Mouse (Mus musculus) WW6 (cell line): ENCODE measurements around the gene Eif3k.
A peak's percentile ranks its signal among the peaks of the same experiment; 100 is the strongest.

Source experiments
- DNase-seq: peaks from one replicate; pipeline ENCODE4 v3.0.0-alpha.2; 2013; ENCODE audit warnings: low read depth, low spot score

The Eif3k gene

DNA sequence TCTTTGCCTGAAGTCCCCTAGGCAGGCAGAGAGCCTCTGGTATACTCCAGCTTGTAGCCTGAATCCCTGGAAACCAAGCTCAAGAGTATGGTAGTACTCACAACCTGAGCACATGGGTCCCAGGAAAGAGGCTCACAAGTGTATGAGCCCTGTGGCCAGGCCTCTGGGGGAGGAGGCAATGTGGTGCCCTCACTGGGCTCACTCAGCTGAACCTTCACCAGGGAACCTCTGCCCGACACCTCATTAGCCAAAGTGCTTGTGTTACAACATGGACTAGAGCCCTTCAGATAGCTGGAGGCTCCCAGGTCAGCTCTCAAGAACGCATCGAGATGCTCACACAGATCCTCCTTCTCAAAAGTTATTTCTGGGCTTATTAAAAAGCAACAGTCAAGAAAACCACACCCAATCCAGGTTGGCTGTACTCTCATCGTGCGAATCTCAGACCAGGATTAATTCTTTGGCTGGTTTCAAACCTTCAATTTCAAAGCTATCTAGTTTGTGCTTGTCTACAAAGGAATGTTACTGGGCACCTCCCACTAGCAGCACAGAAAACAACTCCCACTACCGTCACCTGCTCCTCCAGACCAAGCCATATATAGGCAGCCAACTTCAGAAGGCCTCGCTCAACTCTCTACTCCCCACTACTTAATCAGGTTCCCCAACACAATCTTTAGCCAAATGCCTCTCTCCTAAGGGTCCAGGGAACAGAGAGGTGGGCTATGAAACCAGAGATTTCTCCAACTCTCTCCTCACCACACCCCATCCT, 42.1 kb downstream of the Eif3k start:
- DNase-seq, result no peak

DNA sequence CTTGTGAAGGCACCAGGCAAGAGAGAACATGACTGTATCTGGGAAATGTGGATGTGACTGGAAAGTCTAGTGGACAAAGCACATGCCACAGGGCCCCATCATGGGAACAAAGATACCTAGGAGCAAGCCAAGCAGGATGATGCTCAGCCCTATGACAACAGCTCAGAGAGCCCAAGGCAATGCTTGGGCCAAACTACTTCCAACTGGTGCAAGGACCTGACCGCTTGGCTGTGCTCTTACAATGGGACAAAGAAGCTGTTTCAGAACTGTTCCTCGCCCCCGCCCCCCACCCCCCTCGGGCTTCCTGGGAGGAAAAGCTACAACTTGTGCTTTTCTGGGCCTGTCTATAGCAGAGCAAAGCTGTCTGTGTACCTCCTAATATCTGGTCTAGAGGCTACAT, 43.0 kb downstream of the Eif3k start:
- DNase-seq, result no peak

DNA sequence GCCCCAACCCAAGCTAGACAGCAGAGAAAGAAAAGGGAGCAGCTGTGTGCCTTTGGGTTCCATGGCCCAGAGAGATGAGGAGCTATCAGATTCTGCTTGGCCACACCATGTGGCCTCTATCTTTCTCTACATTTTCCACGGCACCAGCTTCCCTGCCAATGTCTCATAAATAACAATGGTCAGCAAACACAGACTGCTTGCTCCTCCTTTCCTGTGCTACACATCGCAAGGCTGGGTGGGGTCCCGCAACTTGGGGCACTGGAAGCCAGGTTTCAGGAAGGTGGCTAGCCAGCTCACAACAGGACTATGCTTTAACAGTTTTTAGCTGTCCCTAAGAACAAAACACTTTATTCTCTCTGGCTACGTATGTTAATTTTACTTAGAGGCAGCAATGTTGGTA, 44.9 kb downstream of the Eif3k start:
- no peak for DNase-seq

DNA sequence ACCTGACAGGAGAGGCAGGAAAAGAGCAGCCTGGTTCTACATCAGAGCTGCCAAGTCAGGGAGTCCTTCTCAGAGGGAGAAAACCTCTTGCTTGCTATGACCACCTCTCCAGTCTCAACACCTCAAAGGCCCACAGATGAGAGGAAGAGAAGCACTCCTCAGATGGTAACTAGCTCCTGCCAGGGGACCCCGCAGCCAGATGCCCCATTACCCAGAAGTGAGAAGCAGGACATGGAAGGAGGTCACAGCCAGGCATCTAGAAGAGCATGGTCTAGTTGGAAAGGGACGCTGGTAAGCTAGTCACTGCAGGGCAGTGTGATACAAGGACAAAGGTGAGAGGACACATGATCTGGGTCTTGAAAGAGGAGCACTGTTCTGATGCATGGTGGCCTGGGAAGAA, 47.8 kb downstream of the Eif3k start:
- DNase-seq, result no peak

DNA sequence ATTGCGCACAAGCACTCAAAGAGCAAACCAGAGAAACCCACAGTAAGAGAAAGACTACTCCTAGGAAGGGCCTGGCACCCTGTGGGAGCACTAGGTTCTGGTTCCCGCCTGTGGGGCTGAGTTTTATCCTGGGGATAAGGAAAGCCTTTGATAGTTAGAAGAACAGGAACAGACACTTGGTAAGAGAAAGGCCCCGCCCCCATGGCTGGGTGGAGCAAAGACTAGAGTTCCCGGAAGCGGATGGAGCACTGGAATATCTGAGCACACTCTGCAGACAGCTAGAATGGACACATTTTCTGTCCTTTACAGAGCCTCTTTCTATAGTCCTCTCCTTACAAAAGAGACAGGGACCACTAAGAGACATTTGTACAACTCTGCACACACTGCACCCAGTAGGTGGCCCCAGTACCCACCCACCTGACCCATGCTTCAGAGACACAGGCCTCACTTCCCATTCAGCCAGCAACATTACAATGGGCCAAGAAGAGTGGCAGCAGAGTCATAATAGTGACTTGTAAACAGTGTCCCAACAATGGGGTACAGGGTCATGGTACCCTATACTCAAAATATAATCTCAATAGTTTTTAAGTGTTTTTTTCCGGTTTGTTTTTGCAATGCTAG, 49.1 kb downstream of the Eif3k start:
- DNase-seq, result peak; percentile 53

DNA sequence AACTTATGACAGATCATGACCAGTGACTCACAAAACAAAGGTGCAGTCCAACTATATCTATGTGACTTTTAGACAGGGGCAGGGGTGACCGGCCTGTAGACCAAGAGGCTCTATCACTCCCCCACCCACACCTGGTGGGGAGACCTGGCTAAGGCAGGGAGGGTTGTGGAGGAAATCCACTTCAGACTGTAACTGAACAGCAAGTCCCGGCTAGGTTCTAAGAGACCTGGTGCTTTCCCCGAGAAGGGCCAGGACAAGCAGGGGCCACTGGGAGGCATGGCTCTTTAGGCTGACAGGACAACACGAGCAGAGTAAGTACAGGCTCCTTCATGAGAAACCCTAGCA, 50.0 kb downstream of the Eif3k start:
- no peak for DNase-seq

DNA sequence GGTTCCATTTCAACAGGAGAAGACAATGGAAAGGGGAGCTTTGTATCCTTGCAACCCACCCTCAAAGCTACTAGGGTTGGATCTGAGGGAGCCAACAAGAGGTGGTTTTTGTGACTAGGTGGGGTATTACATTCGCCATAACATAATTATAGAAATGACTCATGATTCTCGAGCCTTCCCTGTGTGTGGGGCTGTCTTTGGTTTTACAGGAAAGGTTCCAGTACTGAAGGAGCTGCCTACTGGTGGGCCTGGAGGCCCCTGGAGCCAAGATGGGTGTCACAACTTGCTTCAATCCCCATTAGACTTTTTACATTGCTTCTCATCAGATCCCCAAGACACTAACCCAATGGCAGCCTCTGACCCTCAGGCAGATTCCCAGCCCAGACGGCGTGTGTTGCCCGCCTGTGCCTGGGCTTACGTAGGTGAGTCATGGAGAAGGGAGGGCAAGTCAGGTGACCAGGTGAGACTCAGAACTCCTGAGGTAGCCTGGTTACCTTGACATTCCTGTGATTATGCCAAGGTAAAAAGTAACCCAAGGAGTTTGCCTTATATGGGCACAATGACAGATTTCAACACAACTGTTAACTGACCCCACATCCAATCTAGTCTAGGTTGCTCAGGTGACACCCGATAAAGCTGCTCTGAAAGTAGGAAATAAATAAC, 50.5 kb downstream of the Eif3k start:
- DNase-seq, result no peak

DNA sequence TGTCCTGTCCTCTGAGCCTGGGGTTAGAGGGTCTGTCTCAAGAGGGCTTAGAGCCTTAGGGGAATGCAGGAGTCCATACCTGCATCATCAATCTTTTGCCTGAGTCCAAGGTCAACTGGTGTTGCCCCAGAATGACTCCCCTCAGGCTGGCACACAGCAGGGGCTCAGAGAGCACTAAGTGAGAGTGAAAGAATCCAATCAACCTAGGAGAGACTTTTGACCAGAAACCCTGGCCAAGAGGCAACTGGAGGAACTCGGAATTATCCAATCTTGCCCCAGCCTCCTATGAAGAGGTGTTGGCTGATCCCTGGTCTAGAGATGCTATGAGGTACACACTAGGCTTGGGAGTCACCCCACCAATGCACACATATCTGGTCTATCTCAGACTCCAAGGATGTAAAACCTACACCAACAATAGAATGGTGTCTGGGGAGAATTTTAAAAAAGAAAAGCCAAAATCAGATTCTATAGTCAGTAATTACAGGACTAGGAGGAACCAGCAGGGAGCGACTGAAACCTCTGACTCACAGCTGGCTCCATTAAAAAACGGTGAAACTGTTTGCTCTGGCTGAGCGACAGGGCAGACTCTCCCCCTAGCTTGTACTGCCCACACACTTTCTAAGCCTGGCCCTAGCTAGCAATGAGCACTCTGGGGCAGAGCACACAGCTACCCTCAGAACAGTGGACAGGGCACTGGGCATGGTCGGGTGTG, 51.2 kb downstream of the Eif3k start:
- DNase-seq, result no peak

DNA sequence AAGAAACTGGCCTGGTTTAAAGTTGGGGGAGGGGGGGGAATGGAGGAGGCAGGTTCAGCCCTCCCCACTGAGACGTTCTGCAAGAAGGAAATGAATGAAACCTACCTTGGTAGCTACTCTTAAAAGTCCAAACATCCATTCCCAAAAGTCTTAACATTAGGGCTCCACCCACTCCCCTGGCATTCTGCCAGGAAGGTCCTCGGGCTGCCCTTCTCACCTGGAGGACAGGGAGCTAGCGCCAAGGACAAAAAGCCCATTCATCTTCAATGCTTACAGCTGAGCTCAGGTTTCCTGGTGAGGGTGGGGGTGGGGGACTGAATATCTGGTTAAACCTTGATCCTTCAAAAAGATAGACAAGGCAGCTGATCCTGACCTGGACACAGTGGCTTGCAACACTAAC, 52.3 kb downstream of the Eif3k start:
- DNase-seq, result no peak

DNA sequence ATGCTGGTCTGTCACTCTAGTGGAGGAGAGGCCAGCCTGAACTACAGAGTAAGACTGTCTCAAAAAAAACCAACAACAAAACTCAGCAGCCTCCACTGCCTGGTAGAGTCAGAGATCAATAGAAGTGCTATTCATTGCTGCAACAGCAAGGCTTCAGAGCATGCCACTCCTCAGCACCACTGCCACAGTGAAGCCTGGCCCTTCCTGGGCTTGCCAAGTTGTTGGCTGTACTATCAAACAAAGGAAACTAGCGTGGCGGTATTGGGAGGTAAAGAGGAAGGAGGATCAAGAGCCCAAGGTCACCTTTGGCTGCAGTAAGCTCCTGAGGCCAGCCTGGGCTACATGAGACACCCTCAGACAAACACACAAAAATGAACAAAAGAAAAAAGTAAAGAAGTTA, 55.5 kb downstream of the Eif3k start:
- DNase-seq, result no peak

DNA sequence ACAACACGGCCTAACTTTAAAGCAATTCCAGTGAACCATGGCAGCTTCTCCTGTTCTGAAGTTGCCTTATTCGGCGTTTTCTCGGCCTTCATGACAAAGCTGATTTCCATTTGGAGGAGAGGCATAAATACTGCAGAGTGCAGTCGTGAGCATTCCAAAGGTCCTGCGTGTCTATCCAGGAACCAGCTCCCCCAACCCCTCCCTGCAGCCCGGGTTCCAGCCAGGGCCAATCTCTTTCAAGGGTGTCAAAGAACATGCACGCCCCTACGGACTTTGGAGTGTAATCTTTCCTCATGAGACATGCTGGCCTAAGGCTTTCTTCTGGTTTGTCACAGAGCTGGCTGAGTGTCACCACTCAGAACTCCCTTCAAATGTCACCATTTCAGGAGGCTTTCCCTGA, 56.3 kb downstream of the Eif3k start:
- DNase-seq, result no peak

DNA sequence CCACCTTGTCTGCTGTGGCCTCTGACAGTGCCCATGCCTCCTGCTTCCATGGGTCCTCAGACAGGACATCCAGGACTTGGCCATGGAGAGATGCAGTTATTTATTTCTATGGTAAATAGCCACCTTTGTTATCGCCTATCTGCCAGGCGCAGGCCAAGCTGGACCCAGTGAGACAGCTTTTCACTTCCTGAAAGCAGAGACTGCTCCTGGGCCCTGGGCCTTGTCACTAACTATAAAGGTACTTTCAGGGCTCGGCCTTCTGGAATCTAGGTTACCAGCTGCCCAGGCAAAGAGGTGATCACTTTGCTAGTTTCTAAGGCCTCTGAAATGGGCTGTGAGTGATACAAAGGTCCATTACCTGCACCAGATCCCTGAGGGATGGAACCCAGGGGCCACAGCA, 56.9 kb downstream of the Eif3k start:
- DNase-seq, result no peak

DNA sequence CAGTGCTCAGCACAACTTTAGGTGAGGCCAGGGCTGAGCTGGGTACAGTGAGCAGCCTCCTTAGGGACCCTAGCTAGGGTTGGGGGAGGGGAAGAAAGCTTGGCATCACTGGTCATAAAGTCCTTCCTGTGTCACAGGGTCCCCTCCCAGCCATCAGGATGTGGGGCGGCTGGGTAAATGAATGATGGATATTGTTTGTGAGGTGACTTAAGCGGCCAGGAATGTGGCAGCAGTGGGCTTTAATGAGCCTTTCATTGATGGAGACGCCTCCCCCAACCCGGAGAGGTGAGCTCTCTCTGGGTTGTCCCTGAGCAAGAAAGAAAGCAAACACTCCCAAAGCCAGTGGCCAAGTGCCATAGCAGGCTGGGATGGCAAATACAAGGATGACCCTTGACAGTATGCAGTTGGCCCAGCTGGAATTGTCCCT, 57.8 kb downstream of the Eif3k start:
- no peak for DNase-seq

DNA sequence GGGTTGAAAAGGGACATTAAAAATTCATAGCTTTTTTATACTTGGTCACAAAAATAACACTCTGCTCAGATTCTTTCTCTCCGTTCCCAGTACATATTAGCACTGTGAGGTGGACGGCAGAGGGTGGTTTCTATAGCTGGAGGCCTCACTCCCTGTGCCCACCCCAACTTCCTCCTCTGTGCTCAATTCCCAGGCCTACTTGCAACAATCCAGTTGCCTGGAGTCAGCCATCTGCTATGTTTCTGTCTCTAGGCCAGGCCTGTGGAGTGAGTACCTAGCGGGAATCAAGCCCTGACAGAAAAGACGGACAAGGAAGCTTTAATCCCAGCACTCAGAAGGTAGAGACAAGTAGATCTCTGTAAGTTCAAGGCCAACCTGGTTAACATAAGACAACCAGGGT, 59.1 kb downstream of the Eif3k start:
- DNase-seq, result no peak

DNA sequence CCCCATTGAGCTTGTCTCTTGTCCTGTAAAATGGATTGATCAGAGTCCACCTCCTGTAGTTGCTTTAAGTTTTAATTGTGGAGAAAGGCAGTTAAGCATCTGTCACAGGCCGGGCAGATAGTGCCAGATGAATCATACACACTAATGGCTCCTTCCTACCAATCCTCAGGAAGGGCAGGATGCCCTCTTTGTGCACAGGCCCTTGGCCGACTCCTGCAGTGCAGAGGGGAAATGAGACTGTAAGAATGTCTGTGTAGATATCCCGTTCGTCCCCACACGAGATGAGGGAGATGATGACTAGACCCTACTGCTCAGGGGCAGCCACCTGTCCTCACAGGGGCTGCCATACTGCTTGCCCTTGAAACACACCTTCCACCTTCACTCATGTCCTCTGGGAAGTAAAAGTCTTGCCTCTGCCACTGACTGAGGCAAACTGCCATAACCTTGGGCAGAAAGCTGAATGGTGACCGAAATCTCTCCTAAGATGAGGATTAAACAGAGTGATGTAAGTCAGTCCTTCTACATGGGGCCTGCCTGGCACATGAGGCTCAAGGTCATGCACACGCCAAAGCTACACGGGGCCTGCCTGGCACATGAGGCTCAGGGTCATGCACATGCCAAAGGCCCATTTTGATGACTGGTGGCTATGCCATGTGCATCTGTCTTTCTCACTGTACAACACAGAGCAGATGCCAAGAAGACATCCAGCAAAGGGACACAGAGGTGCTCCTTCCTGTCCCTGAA, 59.8 kb downstream of the Eif3k start:
- DNase-seq, result no peak
